Mouse (Mus musculus): Measurements from ENCODE around the gene Ly6g6d. TPM values are rescaled to one million over a fixed set of nuclear protein-coding genes. Genes with fewer than 3 reads are reported as not detected.
"Not testable (repeated sequence)": the region's sequence is repeated elsewhere in the genome, so short reads cannot be mapped to it uniquely, and the experiment has no call there.

Ly6g6d gene
- 5.8 and 5.9 TPM in 2 replicates for polyA plus RNA-seq (2015; fragmentation: Nextera tagmentation; extraction: Ambion mirVana)

- no peaks in the 10 kb centered on the region for H3K9me3 ChIP-seq
- no peaks in the 10 kb centered on the region for H3K36me3 ChIP-seq
- H3K4me3 ChIP-seq (replicated peaks), result peak within 1 kb of the TSS; percentile 13; the same call in 1 of the 2 replicates
- H3K9ac ChIP-seq, result peak within 1 kb of the TSS; percentile 36; the same call in 1 of the 2 replicates
- no peaks in the 10 kb centered on the region for H3K27me3 ChIP-seq (replicated peaks)
- peak; percentile 42; the same call in 1 of the 2 replicates for ATAC-seq
- peak within 1 kb of the TSS; percentile 55 for H3K4me2 ChIP-seq (replicated peaks)
- WGBS, result 13% methylated on average over 14 of the region's 14 CpGs
- H3K27ac ChIP-seq, result peak within 1 kb of the TSS; percentile 71
- peaks cover 36% of the 10 kb centered on the region for H3K4me1 ChIP-seq (replicated peaks)
Observed at GRCm38 (mm10) chr17:35077786-35078233, at the start of gene Ly6g6d. Gene Ly6g6d, minus strand, starts transcription at chr17:35078065.

DNA sequence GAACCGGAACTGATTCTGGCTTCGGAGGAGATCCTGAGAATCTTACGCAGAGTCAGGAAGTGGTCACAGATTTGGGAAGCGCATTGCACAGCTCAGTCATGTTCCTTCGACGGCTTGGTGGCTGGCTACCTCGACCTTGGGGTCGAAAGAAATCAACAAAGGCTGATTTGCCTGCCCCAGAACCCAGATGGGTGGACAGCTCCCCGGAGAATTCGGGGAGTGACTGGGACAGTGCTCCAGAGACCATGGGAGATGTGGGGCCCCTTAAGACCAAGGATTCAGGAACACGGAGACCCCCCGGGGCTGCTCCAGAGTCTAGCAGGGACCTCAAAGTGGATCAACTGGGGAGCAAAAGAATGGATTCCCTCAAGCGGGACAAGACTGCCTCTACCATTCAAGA lies 49.2 kb upstream of the Ly6g6d start:
- H3K9ac ChIP-seq, result peak overlapping the region; percentile 57
- H3K9me3 ChIP-seq, result no peaks in the 10 kb centered on the region
- 0 out of 2 replicates have a peak overlapping the region, but pooled peaks have one; percentile 78 for H3K27ac ChIP-seq
- WGBS, result 59% methylated on average over 13 of the region's 13 CpGs
- peak overlapping the region; percentile 79 for H3K4me2 ChIP-seq (replicated peaks)
- H3K4me1 ChIP-seq (replicated peaks), result peaks cover 27% of the 10 kb centered on the region
- ATAC-seq, result no peak
- H3K27me3 ChIP-seq (replicated peaks), result no peaks in the 10 kb centered on the region
- H3K36me3 ChIP-seq, result 0 out of 2 replicates have a peak, but pooled peaks cover 3% of the 10 kb centered on the region
- peak overlapping the region; percentile 56 for H3K4me3 ChIP-seq (replicated peaks)

GRCm38 (mm10) chr17:35126206-35126611 lies 48.3 kb upstream of the Ly6g6d start, which contains the start of gene D17H6S53E:
Gene D17H6S53E, plus strand, starts transcription at chr17:35126373.
- Histone ChIP-seq H3K4me2 (replicated peaks) (peak within 1 kb of the TSS; percentile 79), H3K27me3 (replicated peaks) (no peaks in the 10 kb centered on the region), H3K9me3 (no peaks in the 10 kb centered on the region), H3K4me3 (replicated peaks) (peak within 1 kb of the TSS; percentile 56), H3K4me1 (replicated peaks) (peaks cover 27% of the 10 kb centered on the region), H3K27ac (peak within 1 kb of the TSS; percentile 78), H3K36me3 (0 out of 2 replicates have a peak, but pooled peaks cover 3% of the 10 kb centered on the region), H3K9ac (peak within 1 kb of the TSS; percentile 57)
- ATAC-seq, result peak; percentile 73
- under 1% methylated on average over 36 of the region's 36 CpGs for WGBS

DNA sequence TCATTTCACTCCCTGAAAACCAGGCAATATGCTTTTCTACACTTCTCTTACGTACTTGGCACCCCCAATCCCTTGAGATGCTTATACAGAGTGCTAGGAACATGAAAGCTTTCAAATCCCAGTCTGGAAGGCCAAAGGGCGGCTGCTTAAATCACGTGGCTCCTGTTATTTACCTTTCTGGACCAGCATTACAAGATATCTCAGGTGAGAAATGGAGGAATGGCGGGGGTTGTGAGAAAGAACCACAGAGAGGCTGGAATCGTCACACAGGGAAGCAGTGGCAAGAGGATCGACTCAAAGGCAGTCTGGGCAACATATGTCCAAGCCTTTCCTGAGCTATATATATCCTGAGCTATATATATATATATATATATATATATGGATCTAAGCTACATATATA lies 47.7 kb upstream of the Ly6g6d start:
- peaks cover 27% of the 10 kb centered on the region for H3K4me1 ChIP-seq (replicated peaks)
- peak overlapping the region; percentile 79 for H3K4me2 ChIP-seq (replicated peaks)
- H3K27ac ChIP-seq, result peak overlapping the region; percentile 78
- 0 out of 2 replicates have a peak, but pooled peaks cover 3% of the 10 kb centered on the region for H3K36me3 ChIP-seq
- ATAC-seq, result no peak
- no peaks in the 10 kb centered on the region for H3K27me3 ChIP-seq (replicated peaks)
- H3K9ac ChIP-seq, result peak overlapping the region; percentile 57
- no peaks in the 10 kb centered on the region for H3K9me3 ChIP-seq
- WGBS, result 23% methylated on average over 6 of the region's 6 CpGs
- peak overlapping the region; percentile 56 for H3K4me3 ChIP-seq (replicated peaks)

DNA sequence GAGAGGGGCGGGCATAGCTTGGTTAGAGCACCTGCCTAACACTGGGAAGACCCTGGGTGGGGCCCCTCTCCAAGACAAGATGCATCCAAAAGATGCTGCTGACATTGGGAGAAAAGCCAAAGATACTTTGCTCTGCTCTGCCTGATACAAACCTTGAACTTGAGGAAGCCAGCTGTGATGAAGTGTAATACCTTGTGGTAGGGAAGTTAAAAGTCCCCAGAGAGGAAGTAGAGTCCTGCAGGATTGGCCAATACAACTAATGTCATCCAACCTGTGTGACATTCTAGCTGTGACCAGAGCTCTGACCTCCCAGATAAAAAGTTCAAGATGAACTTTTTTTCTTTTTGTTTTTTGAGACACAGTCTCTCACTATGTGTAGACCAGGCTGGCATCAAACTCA lies 47.2 kb upstream of the Ly6g6d start:
- ATAC-seq, result no peak
- 0 out of 2 replicates have a peak overlapping the region, but pooled peaks have one; percentile 57 for H3K9ac ChIP-seq
- H3K36me3 ChIP-seq, result 0 out of 2 replicates have a peak, but pooled peaks cover 3% of the 10 kb centered on the region
- H3K4me2 ChIP-seq (replicated peaks), result peak overlapping the region; percentile 79
- H3K9me3 ChIP-seq, result no peaks in the 10 kb centered on the region
- H3K4me3 ChIP-seq (replicated peaks), result no peak overlapping the region
- peak overlapping the region; percentile 78 for H3K27ac ChIP-seq
- H3K4me1 ChIP-seq (replicated peaks), result peaks cover 30% of the 10 kb centered on the region
- H3K27me3 ChIP-seq (replicated peaks), result no peaks in the 10 kb centered on the region
- WGBS, result 85% methylated on average over 1 of the region's 1 CpGs

- not testable (repeated sequence) for H3K4me3 ChIP-seq (replicated peaks); H3K9ac ChIP-seq; ATAC-seq; H3K27me3 ChIP-seq (replicated peaks); H3K36me3 ChIP-seq; H3K9me3 ChIP-seq; H3K4me2 ChIP-seq (replicated peaks)
- Histone ChIP-seq H3K4me1 (replicated peaks) (peaks cover 35% of the 10 kb centered on the region), H3K27ac (0 out of 2 replicates have a peak overlapping the region, but pooled peaks have one; percentile 78)
- 83% methylated on average over 12 of the region's 12 CpGs for WGBS
Observed at GRCm38 (mm10) chr17:35124261-35124896, 46.5 kb upstream of the Ly6g6d start.

DNA sequence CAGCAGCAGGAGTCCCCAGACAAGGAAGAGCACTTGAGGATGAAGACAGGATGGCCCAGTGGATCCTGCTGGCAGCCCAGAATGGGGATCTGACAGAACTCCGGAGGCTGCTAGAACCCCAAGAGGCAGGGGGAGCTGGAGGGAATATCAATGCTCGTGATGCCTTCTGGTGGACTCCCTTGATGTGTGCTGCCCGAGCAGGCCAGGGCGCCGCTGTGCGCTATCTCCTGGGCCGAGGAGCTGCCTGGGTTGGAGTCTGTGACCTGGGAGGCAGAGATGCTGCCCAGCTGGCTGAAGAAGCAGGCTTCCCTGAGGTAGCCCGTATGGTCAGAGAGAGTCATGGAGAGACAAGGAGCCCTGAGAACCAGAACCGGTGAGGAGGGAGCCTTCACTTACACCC lies 45.4 kb upstream of the Ly6g6d start:
- not testable (repeated sequence) for ATAC-seq; H3K4me3 ChIP-seq (replicated peaks); H3K9me3 ChIP-seq; H3K27me3 ChIP-seq (replicated peaks); H3K4me2 ChIP-seq (replicated peaks); H3K27ac ChIP-seq; H3K9ac ChIP-seq
- peaks cover 35% of the 10 kb centered on the region for H3K4me1 ChIP-seq (replicated peaks)
- peaks cover 12% of the 10 kb centered on the region for H3K36me3 ChIP-seq
- 95% methylated on average over 9 of the region's 9 CpGs for WGBS

- H3K9me3 ChIP-seq, result no peaks in the 10 kb centered on the region
- under 1% methylated on average over 19 of the region's 19 CpGs for WGBS
- H3K27me3 ChIP-seq (replicated peaks), result no peaks in the 10 kb centered on the region
- no peak for ATAC-seq
- H3K4me3 ChIP-seq (replicated peaks), result peak within 1 kb of the TSS; percentile 68
- peaks cover 25% of the 10 kb centered on the region for H3K4me1 ChIP-seq (replicated peaks)
- H3K9ac ChIP-seq, result peak within 1 kb of the TSS; percentile 84
- peak within 1 kb of the TSS; percentile 94 for H3K4me2 ChIP-seq (replicated peaks)
- H3K36me3 ChIP-seq, result peaks cover 18% of the 10 kb centered on the region
- H3K27ac ChIP-seq, result peak within 1 kb of the TSS; percentile 89
Observed at GRCm38 (mm10) chr17:35121871-35122303, 44.0 kb upstream of the Ly6g6d start, which contains the start of gene Csnk2b. Gene Csnk2b, minus strand, starts transcription at chr17:35122053.

DNA sequence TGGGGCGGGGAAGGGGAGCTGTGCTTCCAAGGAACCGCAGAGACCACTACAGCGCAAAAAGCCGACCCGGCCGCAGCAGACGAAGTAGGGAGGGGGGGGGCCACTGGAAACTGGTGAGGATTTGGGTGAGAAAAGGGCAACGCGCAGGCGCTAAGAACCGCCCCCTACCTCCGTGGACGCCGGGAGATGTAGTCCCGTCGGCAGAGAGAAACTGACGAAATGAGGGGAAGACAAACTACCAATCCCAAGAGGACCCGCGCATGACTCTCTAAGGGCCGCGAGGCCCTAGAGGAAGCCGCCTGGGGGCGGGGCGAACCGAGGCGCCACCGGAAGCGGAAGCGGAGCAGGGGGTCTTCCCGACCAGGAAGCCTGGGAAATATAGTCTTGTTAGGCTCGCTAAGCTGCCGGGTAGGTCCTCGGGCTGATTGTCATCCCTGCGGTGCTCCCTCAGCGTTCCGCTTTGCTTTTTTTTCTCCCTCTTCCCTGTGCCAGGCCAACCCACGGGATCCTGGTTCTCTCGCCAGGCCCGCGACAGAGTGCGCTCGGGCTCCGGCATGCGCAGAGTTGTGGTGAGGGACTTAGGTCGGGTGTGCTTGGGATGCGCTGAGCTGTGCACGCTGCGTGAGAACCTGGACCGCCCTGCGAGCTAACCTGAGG lies 43.4 kb upstream of the Ly6g6d start, which contains the start of gene Gpank1:
Gene Gpank1 (plus strand): TSS at position 313 of the 657 bp plus-strand sequence.
- Histone ChIP-seq H3K27ac (peak within 1 kb of the TSS; percentile 89), H3K36me3 (peaks cover 20% of the 10 kb centered on the region), H3K4me1 (replicated peaks) (peaks cover 21% of the 10 kb centered on the region), H3K4me3 (replicated peaks) (peak within 1 kb of the TSS; percentile 68), H3K9me3 (no peaks in the 10 kb centered on the region), H3K27me3 (replicated peaks) (no peaks in the 10 kb centered on the region), H3K4me2 (replicated peaks) (peak within 1 kb of the TSS; percentile 94), H3K9ac (peak within 1 kb of the TSS; percentile 84)
- WGBS, result under 1% methylated on average over 50 of the region's 50 CpGs
- peak; percentile 95 for ATAC-seq

DNA sequence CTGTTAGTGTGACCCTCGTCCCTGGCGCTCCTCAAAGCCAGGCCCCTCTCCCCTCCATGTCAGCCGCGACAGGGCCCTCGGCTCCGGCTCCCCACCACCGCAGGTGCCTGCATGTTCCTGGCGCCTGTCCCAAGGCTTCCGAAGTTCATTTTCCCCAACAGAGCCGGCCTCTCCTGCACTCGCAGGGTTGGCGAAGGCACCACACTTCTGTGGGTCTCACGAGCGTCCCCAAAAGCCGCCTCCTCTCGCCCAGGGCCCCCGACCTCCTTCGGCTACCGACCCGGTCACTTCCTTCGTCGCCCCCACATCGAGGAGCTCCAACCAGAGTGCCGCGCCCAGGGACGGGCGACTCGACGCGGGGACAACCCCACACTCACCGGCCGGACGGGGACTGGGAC lies 42.9 kb upstream of the Ly6g6d start:
- 0% methylated on average over 33 of the region's 33 CpGs for WGBS

GRCm38 (mm10) chr17:35115046-35116019 lies 37.5 kb upstream of the Ly6g6d start, which contains the start of gene Ly6g5b:
Gene Ly6g5b, minus strand, starts transcription at chr17:35115428.
- WGBS, result 87% methylated on average over 8 of the region's 8 CpGs
- peaks cover 33% of the 10 kb centered on the region for H3K36me3 ChIP-seq
- ATAC-seq, result no peak

More for the DNA sequence above, 42.9 kb upstream of the Ly6g6d start:
- H3K4me2 ChIP-seq (replicated peaks), result peak overlapping the region; percentile 94
- H3K4me1 ChIP-seq (replicated peaks), result peaks cover 21% of the 10 kb centered on the region
- H3K9me3 ChIP-seq, result no peaks in the 10 kb centered on the region
- no peaks in the 10 kb centered on the region for H3K27me3 ChIP-seq (replicated peaks)
- H3K36me3 ChIP-seq, result peaks cover 24% of the 10 kb centered on the region
- peak overlapping the region; percentile 84 for H3K9ac ChIP-seq
- no peak; the same call in 1 of the 2 replicates for ATAC-seq
- peak overlapping the region; percentile 64 for H3K27ac ChIP-seq
- H3K4me3 ChIP-seq (replicated peaks), result peak overlapping the region; percentile 68

More at GRCm38 (mm10) chr17:35115046-35116019, 37.5 kb upstream of the Ly6g6d start, which contains the start of gene Ly6g5b:
- H3K4me1 ChIP-seq (replicated peaks), result peaks cover 8% of the 10 kb centered on the region
- no peak within 1 kb of the TSS for H3K4me3 ChIP-seq (replicated peaks)
- H3K9ac ChIP-seq, result no peak within 1 kb of the TSS
- H3K27ac ChIP-seq, result no peak within 1 kb of the TSS
- no peaks in the 10 kb centered on the region for H3K27me3 ChIP-seq (replicated peaks)
- H3K9me3 ChIP-seq, result no peaks in the 10 kb centered on the region
- no peak within 1 kb of the TSS for H3K4me2 ChIP-seq (replicated peaks)

All from intestine, embryonic 15.5 days (tissue).